Mouse (Mus musculus): ENCODE results near the gene Mef2d. TPM values are rescaled to one million over a fixed set of nuclear protein-coding genes. Genes with fewer than 3 reads are reported as not detected.

Mef2d gene
- polyA plus RNA-seq, 1 experiment: 89.7 TPM

- WGBS: 88% methylated on average over 4 of the region's 4 CpGs
- no peak overlapping the region for H3K27ac ChIP-seq (ENCODE audit: insufficient read depth, low read depth, low read length)
These were observed 5.2 kb upstream of the Mef2d start for GRCm38 (mm10) chr3:88136945-88137494.

GRCm38 (mm10) chr3:88137821-88138220, 4.4 kb upstream of the Mef2d start:
- H3K36me3 ChIP-seq (ENCODE audit: control insufficient read depth, insufficient read depth, low read length): no peaks in the 10 kb centered on the region
- peaks cover 33% of the 10 kb centered on the region; the same call in 1 of the 2 replicates for H3K4me1 ChIP-seq (ENCODE audit: control insufficient read depth, insufficient read depth, insufficient read length, low read length)
- H3K27ac ChIP-seq (ENCODE audit: insufficient read depth, low read depth, low read length): peak overlapping the region; percentile 96
- WGBS: 7% methylated on average over 3 of the region's 3 CpGs
- no peak for TF ChIP-seq POLR2A (IDR thresholded peaks at IDR 0.05; ENCODE audit: low read depth, low read length)
- no peak for TF ChIP-seq CTCF (IDR thresholded peaks at IDR 0.05; ENCODE audit: extremely low read depth, insufficient read length, insufficient replicate concordance, low read depth, low read length)
- H3K27me3 ChIP-seq (ENCODE audit: control insufficient read depth, insufficient read depth, low read length): no peaks in the 10 kb centered on the region
- H3K4me3 ChIP-seq (ENCODE audit: low read depth, low read length): peak overlapping the region; percentile 72

More at GRCm38 (mm10) chr3:88136945-88137494, 5.2 kb upstream of the Mef2d start:
- H3K4me3 ChIP-seq (ENCODE audit: low read depth, low read length): no peak overlapping the region
- no peak for TF ChIP-seq CTCF (IDR thresholded peaks at IDR 0.05; ENCODE audit: extremely low read depth, insufficient read length, insufficient replicate concordance, low read depth, low read length)
- no peak for TF ChIP-seq POLR2A (IDR thresholded peaks at IDR 0.05; ENCODE audit: low read depth, low read length)
- no peaks in the 10 kb centered on the region for H3K36me3 ChIP-seq (ENCODE audit: control insufficient read depth, insufficient read depth, low read length)
- H3K4me1 ChIP-seq (ENCODE audit: control insufficient read depth, insufficient read depth, insufficient read length, low read length): peaks cover 39% of the 10 kb centered on the region; the same call in 1 of the 2 replicates
- H3K27me3 ChIP-seq (ENCODE audit: control insufficient read depth, insufficient read depth, low read length): no peaks in the 10 kb centered on the region

- Histone ChIP-seq H3K27me3 (ENCODE audit: control insufficient read depth, insufficient read depth, low read length) (no peaks in the 10 kb centered on the region), H3K4me1 (ENCODE audit: control insufficient read depth, insufficient read depth, insufficient read length, low read length) (peaks cover 28% of the 10 kb centered on the region; the same call in 1 of the 2 replicates), H3K27ac (ENCODE audit: insufficient read depth, low read depth, low read length) (peak overlapping the region; percentile 96), H3K4me3 (ENCODE audit: low read depth, low read length) (peak overlapping the region; percentile 72), H3K36me3 (ENCODE audit: control insufficient read depth, insufficient read depth, low read length) (no peaks in the 10 kb centered on the region)
- WGBS: under 1% methylated on average over 32 of the region's 32 CpGs
- peak; percentile 70 for TF ChIP-seq POLR2A (IDR thresholded peaks at IDR 0.05; ENCODE audit: low read depth, low read length)
- TF ChIP-seq CTCF (IDR thresholded peaks at IDR 0.05; ENCODE audit: extremely low read depth, insufficient read length, insufficient replicate concordance, low read depth, low read length): peak; percentile 11; the same call in 1 of the 2 replicates
These were observed 3.6 kb upstream of the Mef2d start for GRCm38 (mm10) chr3:88138336-88139242.

GRCm38 (mm10) chr3:88139243-88140177, 2.7 kb upstream of the Mef2d start:
- Histone ChIP-seq H3K4me3 (ENCODE audit: low read depth, low read length) (peak overlapping the region; percentile 72), H3K27ac (ENCODE audit: insufficient read depth, low read depth, low read length) (peak overlapping the region; percentile 96), H3K27me3 (ENCODE audit: control insufficient read depth, insufficient read depth, low read length) (no peaks in the 10 kb centered on the region), H3K36me3 (ENCODE audit: control insufficient read depth, insufficient read depth, low read length) (no peaks in the 10 kb centered on the region), H3K4me1 (ENCODE audit: control insufficient read depth, insufficient read depth, insufficient read length, low read length) (peaks cover 31% of the 10 kb centered on the region; the same call in 1 of the 2 replicates)
- no peak for TF ChIP-seq POLR2A (IDR thresholded peaks at IDR 0.05; ENCODE audit: low read depth, low read length)
- TF ChIP-seq CTCF (IDR thresholded peaks at IDR 0.05; ENCODE audit: extremely low read depth, insufficient read length, insufficient replicate concordance, low read depth, low read length): no peak
- WGBS: 20% methylated on average over 25 of the region's 25 CpGs

GRCm38 (mm10) chr3:88140178-88140902, 1.8 kb upstream of the Mef2d start:
- Histone ChIP-seq H3K4me3 (ENCODE audit: low read depth, low read length) (peak overlapping the region; percentile 72), H3K36me3 (ENCODE audit: control insufficient read depth, insufficient read depth, low read length) (no peaks in the 10 kb centered on the region), H3K4me1 (ENCODE audit: control insufficient read depth, insufficient read depth, insufficient read length, low read length) (peaks cover 40% of the 10 kb centered on the region), H3K27ac (ENCODE audit: insufficient read depth, low read depth, low read length) (peak overlapping the region; percentile 96), H3K27me3 (ENCODE audit: control insufficient read depth, insufficient read depth, low read length) (no peaks in the 10 kb centered on the region)
- 8% methylated on average over 11 of the region's 11 CpGs for WGBS
- TF ChIP-seq CTCF (IDR thresholded peaks at IDR 0.05; ENCODE audit: extremely low read depth, insufficient read length, insufficient replicate concordance, low read depth, low read length) (no peak), POLR2A (IDR thresholded peaks at IDR 0.05; ENCODE audit: low read depth, low read length) (peak; percentile 32; the same call in 1 of the 2 replicates)

GRCm38 (mm10) chr3:88140903-88141430, 1.2 kb upstream of the Mef2d start:
- Histone ChIP-seq H3K27ac (ENCODE audit: insufficient read depth, low read depth, low read length) (peak overlapping the region; percentile 96), H3K27me3 (ENCODE audit: control insufficient read depth, insufficient read depth, low read length) (no peaks in the 10 kb centered on the region), H3K4me3 (ENCODE audit: low read depth, low read length) (peak overlapping the region; percentile 27), H3K36me3 (ENCODE audit: control insufficient read depth, insufficient read depth, low read length) (no peaks in the 10 kb centered on the region), H3K4me1 (ENCODE audit: control insufficient read depth, insufficient read depth, insufficient read length, low read length) (peaks cover 46% of the 10 kb centered on the region)
- TF ChIP-seq CTCF (IDR thresholded peaks at IDR 0.05; ENCODE audit: extremely low read depth, insufficient read length, insufficient replicate concordance, low read depth, low read length) (no peak), POLR2A (IDR thresholded peaks at IDR 0.05; ENCODE audit: low read depth, low read length) (no peak)
- 21% methylated on average over 6 of the region's 6 CpGs for WGBS
